Mouse (Mus musculus) layer of hippocampus, adult 8-10 months (tissue): ENCODE measurements at regions not wholly inside any gene's neighbourhood (a gene's known extent, or its start where the extent isn't known, plus 50 kb on each side); places are given as distances from the start of the nearest gene placed in this dataset.
"Not testable (repeated sequence)": the region's sequence is repeated elsewhere in the genome, so short reads cannot be mapped to it uniquely, and the experiment has no call there.

ENCODE experiments used
- DNase-seq, 2 experiments: peaks; one replicate each; pipeline ENCODE4 v3.0.0; 2022; ENCODE audit warnings: low spot score in 2 of 2

DNA sequence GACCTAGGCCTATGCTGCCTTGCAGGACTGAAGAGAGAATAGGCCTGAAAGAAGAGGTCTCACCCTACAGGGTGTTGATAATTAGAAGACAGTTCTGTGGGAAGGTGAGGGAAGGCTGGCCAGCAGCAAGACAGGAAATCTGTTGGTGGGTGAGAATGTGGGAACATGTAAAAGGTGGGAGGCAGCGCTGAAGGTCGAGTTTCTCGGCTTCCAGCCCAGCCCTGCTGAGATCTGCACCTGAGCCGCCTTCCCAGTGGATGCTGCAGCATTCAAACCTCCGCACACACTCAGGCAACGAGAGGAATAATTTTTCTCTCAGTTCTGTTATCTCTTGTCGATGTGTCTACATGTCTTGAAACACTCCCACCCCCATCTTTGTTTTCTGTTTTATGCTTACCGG lies 89.9 kb upstream of the Atp1b1 start:
- DNase-seq: no peak

DNA sequence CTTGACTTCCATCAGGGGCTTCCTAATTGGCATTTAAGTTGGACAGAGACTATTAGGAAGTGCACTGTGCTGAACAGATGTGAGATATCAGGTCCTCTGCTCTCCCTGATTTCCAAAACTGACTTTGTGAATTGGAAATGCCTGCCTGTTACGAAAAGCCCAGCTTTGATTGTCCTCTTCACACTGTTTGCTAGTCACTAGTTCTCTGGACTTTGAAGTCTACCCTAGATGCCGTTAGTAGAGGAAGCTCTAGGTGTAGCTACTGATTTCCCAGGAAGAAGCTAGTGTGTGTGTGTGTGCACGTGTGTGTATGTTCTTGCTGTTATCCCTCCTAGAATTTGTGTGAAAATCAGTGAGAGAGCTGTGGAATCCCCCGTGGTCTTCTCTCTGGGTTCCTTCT lies 87.7 kb upstream of the Atp1b1 start:
- DNase-seq: no peak

DNA sequence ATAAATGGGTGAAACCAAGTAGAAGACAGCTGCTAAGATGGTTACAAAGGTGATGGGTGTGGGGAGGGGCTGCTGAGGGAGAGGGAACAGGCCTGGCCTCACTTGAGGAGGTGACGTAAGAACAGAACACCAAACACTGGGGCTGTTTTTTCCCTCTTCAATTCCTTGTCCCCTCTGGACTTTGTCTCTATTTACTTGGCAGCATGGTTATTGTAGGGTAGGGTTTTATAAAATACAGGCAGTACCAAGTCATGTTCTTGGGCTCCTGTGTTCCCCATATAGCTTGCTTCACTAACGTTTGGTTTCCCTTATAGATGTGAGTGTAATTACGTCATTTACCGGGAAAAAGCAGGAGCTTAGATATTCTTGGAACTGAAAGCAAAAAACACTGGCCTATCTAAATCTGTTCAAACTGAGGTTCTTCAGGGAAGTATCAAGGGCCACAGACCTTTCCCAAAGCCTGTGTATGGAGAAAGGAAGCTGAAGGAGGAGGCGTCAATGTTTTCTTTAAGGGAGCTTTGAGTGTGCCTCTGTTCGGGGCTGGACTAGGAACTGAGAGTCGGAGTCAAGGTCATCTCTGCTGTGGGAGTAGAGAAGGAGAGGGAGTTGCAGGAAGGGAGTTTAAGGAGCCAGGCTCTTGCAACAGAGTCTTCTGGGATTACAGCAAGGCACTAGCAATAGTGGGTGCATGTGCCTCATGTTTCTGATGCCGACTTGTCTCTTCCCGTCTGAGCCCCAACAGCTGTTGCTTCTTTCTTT lies 85.1 kb upstream of the Atp1b1 start:
- DNase-seq: no peak

DNA sequence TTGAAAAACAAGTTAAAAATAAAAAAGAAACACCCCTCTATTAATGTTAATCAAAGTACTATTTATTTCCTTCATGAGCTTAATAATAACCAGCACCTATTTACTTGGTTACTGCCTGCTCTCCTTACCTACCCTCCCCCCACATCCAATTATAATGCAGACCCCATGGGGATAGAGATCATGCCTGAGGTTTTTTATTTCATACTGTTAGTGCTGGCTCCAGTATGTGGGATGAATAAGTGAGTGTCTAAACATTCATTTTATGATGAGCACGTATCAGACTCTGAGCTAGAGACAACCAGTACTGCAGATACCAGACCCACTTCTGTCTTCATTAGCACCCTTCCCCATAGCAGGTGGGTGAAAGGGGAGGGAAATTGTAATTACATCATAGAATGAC lies 83.6 kb upstream of the Atp1b1 start:
- no peak for DNase-seq

DNA sequence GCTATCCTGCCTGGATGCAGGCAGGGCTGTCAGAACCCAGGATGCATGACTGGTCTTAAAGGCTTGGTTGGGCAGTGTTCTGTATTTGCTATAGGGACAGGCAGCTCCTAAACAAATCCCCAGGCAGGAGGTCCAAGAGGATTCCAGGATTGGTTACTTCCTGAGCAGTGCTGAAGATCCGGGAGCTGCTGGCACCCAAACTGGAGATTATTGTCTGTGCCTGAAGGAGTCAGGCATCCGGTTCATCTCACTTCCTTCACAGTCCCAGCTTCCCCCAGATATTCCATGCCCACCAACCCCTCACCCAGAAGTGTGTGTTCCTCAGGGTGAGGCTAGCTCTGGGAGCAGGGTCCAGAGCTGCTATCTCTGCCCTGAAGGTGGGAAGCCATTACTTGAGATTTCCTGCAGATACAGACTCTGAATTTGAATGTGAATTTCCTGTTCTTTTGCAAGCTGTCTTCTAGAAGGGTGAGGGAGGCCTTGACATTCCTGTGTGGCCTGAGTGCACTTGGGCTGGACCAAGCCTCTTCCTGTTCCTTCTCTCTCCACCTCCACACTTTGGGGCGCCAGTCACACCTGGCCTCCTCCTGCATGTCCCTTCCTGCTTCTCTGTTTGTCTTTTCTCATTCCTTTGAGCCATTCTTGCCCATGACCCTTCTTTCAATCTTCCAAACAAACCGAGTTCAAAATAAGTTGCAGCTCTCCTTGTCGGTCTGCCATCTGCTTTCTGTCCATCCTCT lies 80.3 kb upstream of the Atp1b1 start:
- no peak for DNase-seq

DNA sequence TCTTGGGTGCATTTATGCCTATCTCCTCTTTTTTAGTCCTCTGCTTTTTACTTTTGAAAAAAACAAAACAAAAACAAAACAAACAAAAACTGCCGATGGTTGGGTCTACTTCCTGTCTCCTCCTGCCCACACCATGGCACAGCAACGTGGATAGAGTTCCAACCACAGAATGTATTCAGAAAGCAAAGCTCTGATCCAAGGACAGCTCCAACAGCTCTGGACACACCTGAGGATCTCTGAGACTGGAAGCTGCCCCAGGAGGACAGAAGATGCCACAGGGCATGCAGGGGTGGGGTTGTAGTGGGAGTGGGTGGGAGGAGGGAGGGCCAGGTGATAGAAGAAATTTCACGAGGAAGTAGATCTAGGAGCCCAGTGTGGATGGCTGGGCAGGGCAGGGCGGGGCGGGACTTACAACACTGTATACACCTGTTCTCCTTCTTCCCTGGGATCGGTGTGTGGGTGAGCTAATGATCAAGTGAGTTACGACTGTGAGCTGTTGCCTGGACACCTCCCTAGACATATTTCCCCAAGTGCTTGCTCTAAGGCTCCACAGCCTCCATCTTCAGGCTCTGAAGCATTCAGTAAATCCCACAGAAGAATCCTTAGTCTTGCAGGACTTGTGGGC lies 79.3 kb upstream of the Atp1b1 start:
- no peak for DNase-seq

DNA sequence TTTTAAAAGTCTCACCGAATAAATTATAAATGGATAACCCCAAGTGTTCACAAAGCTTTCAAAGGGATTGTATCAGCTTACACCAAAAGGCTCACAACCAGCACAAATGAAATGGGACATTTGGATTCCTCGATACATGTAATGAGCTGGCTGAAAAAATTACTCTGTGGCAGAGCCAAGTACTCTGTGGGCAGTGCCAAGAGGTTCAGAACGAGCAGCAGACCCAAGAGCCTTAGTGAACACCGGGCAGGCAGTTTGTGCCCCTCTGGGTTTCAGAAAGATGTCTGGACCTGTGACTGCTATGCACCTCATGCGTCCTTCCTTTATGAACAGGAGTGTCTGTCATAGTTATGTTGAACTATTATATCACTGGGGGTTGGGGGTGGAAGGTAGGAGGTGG lies 74.0 kb upstream of the Atp1b1 start:
- DNase-seq: no peak

DNA sequence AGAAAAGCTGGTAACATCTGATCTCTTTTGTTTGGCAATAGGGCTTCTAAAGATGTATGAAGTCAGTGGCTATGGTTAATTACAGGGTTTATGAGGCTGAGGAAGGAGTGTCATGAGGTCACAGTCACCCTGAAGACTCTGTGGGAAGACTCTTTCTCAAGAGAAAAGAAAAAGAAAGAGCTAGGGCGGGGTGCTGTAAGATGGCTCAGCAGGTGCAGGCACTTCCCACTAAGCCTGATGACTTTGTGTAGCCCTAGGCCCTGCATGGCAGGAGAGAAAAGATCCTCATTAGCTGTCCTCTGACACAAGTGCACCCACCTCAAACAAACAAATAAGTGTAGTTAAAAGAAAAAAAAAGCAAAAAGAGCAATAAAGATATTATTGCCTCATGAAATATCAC lies 73.6 kb upstream of the Atp1b1 start:
- DNase-seq: no peak

DNA sequence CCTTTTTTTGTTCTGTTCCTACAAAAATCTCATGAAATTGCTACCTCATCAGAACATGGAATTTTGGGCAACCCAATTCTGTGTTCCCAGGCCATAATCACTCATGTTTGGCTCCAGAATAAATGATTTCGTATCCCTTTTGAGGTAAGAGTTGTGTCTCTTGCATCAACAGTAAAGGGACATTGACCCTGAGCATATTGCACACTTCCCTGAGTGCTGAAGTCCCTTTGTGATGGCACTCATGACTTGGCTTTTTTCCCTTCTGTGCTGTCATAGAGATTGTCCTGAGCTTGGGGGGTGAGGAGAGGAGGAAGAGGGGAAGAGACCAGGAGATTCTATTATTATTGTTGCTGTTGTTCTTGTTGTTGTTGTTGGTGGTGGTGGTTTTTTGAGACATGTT lies 68.6 kb upstream of the Atp1b1 start:
- no peak for DNase-seq

DNA sequence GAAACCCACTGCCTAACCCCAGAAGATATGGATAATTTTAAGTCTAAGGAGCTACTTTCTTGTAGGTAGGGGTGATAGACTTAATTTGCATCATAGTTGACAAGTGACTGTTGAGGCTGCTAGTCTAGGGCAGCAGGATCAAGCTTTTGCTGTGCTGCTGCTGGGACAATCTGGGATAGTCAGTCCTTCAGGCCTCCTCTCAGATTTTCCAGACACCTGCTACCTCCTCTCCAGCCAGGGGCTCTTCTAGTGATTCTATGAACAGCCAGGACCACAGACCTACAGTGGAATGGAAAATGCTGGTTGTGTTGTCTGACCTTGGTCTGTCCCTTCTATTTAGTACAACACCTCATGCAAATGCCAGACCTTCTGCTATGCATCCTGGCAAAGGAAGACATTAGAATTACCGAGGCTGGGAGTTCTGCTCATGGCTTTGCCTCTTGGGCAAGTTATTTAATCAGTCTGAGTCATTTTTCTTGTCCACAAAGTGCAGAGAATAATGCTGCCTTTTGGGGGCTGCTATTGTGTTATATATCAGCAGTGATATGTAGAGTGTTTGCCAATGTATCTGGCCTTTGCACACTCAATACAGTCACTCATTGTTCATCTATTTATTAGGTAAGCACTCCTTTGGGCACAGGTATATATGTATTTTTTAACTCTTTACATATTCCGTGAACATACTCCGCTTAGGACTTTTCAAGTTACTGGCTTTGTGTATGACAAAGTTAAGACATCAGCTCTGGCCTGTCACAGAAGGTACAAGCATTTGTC lies 64.4 kb upstream of the Atp1b1 start:
- DNase-seq: no peak

DNA sequence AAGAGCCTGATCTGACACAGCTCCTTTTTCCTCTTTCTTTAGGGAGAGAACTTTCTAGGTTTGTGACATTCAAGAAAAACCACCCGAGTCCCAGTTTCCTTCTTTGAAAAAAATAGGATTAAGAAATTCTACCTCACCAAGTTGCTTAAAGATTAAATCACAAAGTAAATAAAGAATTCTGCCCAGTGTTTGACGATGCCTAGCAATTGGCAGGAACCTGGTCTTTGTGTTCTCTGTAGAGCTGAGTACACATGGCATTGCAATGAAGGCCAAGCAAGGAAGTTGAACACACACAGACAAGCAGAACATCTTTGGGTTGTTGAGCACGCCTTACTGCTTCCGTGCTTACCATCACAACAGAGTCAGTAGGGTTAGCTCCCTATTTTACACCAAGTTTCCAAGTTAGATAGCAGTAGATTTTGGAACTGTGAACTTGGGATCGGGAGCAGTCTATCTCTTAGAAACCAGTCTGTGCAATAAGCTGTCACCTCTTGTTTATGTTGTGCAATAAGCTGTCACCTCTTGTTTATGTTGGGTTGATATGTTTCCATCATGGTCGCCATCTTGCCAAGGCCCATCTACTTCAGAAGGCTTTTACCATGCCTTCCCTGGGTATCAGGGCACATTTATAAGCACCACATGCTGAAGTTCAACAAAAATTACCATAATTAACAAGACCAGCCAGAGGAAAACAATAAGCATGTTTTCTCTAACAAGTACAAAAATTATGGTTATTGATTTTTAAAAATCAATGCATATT lies 63.4 kb upstream of the Atp1b1 start:
- no peak for DNase-seq

DNA sequence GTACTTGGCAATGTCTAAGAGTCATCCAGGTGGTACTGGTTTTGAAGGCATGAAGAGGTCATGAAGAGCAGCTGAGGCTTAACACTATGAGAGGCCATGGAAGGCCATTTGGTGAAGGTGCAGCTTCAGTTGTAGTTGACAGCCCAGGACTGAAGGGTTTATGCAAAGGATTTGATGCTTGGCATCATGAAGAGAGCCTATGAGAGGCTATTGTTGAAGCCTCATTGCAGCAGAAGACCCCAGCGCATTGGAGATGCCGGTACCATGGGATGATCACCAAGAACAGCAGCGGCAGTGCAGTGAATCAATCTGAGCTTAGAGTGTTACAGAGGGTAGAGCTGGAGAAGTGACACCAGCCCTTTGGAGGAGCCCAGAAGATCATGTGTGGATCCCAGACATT lies 60.7 kb upstream of the Atp1b1 start:
- DNase-seq: no peak

DNA sequence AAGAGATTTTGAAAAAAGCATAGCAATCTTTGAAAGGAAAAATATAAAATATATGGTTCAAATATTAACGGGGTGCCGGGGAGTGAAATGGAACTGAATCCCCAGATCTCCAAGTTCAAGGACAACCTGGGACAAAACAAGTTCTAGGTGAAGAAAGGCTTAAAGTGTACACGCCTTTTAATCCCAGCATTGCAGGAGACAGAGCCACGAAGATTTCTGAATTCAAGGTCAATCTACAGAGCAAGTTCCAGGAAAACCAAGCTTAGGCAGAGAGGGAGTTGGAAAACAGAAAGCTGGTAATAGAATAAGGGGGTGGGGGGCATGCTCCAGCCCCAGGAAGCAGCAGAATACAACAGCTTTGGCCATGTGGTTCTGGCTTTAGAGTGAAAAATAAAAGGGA lies 60.2 kb upstream of the Atp1b1 start:
- DNase-seq: no peak

DNA sequence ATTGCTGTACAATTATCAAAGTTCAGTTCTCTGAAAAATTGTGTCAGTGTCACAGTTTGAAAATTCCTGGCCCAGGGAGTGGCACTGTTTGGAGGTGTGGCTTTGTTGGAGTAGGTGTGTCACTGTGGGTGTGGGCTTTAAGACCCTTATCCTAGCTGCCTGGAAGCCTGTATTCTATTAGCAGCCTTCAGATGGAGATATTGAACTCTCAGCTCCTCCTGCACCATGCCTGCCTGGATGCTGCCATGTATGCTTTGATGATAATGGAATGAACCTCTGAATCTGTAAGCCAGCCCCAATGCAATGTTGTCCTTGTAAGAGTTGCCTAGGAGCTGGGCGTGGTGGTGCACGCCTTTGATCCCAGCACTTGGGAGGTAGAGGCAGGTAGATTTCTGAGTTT lies 59.2 kb upstream of the Atp1b1 start:
- not testable (repeated sequence) for DNase-seq

DNA sequence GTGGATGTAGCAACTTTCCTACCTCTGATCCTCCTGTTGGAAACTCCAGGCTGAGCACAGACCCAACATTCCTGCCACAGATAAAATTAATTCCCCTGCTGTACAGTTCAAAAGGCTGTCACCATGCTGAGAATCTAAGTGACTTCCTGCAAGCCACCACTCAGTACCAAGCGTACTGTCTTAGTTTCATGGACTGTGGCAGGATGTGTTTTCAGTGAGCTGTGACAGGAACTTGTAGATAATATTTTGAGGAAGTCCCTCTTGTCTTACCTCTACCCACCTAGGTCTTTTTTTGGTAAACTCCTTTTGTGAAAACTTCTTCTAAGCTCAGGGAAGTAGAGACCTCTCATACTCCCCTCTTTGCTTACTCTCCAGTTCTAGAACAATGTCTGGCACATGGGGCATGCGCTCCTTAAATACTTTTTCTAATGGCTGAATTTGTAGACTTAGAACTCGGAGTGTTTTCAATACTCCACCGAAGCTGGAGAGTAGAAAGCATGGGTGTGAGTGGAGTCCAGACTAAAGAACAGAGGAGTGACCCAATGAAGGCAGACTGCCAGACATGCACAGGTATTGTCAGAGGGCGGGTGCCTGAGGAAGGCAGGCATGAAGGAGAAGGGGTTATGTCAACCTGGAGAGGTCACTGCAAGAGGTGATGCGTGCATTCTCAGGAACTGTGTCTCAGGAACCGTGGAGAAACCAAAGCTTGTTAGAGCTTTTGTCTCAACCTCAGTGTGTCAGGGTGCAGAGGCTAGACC lies 53.7 kb upstream of the Atp1b1 start:
- DNase-seq: no peak

DNA sequence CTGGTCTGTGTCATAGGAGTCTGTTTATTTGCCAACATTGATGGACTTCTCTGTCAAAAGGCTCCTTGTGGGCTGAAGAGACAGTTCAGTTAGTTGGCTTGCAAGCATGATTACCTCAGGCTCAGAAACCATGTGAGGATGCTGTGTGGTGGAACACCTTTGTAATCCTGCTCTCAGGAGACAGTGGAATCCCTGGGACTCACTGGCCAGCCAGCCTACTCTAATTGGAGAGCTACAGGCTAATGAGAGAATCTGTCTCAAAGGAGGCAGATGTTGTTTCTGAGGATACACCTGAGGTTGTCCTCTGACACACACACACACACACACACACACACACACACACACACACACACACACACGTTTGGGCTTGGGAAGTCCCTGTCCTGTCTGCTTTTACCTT lies 51.1 kb upstream of the Atp1b1 start:
- DNase-seq: no peak

DNA sequence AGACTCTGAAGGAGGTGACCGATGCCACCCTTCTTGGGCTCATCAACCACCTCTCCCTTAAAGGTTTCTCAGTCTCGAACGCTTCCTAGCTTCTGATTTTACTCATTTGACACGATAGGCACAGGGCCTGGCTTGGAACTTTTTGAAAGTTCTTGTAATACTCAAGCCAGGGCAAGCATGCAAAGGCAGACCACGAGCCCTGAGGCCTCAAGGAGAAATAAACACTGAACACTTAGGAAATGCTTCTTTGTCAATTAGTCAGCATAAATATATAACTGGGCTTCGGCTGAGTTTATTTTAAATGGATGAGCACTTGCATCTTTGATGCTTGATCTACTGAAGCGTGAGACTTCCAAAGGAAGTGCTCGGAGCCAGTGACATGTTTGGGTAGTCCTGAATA lies 50.4 kb upstream of the Atp1b1 start:
- DNase-seq: no peak

DNA sequence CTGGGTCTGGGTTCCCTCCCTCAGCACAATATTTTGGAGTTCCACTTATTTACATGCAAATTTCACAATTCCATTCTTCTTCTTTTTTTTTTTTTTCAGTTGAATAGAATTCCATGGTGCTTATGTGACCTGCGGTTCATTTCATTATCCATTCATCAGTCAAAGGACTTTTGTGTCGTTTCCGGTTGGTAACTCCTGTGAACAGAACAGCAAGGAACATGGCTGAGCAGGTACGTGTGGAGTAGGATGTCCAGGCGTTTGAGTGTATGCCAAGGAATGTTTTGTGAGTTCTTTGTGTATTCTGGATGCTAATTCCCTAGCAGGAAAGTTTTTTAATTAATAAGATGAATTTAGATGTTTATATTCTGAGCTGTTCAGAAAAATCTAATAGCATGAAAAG lies 50.0 kb upstream of the Atp1b1 start:
- no peak for DNase-seq
